Mouse (Mus musculus) erythroblast, adult 5-6 weeks (primary cell): ENCODE results near the gene Ccdc85b. TPM values are rescaled to one million over a fixed set of nuclear protein-coding genes. Genes with fewer than 3 reads are reported as not detected.
A peak's percentile ranks its signal among the peaks of the same experiment; 100 is the strongest.

Experiments
- ATAC-seq: replicated peaks from 2 replicates; pipeline ENCODE4 v1.8.0; 2016; ENCODE audit warnings: moderate number of reproducible peaks, mild to moderate bottlenecking, moderate TSS enrichment, inconsistent platforms; ENCODE audit not compliant: poor library complexity, low FRiP score, severe bottlenecking
- total RNA-seq, 2 experiments: library from RNA; stranded (forward) in 1 of 2; stranded (reverse) in 1 of 2; fragments of 150-400 nt in 1 of 2; fragments of 200-764, 138-1000 nt in 1 of 2; gene quantifications; 2 replicates each; pipeline versions ENCODE4 v1.2.3 to v1.2.4; 2015 to 2017; ENCODE audit warnings: low replicate concordance in 2 of 2

Gene Ccdc85b
- total RNA-seq, 2 experiments from 2014 or later: 0.17 to 0.38 TPM

DNA sequence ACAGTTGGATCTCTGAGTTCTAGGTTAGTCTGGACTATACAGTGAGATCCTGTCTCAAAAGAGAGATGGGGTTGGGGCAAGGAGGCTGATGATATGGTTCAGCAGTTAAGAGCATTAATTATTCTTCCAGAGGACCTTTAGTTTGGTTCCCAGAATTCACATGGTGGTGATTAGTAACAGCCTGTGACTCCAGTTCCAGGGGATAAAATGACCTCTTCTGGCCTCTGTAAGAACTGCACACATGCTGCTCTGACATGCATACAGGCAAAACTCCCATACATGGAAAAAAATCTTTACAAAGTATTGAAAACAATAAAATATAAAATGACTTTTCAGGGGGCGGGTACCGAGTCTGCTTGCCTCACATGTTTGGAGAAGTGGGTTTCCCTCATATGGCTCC lies 29.6 kb downstream of the Ccdc85b start:
- no peak for ATAC-seq

DNA sequence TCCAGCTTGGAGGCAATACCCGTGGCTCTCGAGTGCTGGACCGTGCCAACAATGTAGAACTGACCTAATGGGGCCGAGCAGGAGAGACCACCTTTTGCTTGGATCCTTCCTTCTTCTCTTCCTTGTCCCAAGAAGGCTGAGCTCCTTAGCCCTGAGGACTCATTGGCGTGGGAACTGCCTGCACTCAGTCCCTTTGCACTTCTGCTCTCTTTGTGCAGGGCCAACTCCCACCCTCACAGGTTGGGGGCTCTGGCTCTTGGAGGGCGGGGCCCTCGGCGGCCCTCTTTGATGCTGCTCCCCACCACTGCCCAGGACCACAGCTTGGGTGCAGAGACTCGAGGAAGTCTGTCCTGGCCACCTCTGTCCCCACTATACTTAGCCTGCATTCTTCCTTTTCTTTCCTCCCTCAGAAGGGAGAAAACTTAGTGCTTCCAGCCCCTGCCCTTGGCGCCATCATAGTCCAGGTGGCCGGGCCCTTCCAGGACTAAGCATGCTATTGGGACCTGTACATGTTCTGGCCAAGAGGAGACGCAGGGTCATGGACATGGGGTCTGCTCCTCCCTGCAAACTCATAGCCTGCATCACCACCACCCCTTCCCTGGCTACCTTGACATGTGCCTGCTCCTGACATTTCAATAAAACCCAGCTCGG lies 30.9 kb downstream of the Ccdc85b start:
- ATAC-seq: no peak

DNA sequence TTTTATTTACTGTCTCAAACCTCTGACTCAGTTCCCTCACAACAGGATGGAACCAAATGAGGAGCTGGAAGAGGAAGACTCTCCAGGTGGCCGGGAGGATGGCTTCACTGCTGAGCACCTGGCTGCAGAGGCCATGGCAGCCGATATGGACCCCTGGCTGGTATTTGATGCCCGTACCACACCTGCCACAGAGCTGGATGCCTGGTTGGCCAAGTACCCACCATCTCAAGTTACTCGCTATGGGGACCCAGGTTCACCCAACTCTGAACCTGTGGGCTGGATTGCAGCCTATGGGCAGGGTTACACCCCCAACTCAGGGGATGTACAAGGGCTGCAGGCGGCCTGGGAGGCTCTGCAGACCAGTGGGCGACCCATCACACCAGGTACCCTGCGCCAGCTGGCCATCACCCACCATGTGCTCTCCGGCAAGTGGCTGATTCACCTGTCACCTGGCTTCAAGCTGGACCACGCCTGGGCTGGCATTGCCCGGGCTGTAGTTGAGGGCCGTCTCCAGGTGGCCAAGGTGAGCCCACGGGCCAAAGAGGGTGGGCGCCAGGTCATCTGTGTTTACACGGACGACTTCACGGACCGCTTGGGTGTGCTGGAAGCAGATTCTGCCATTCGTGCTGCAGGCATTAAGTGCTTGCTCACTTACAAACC lies 31.7 kb downstream of the Ccdc85b start:
- ATAC-seq: no peak; the same call in 1 of the 2 replicates

DNA sequence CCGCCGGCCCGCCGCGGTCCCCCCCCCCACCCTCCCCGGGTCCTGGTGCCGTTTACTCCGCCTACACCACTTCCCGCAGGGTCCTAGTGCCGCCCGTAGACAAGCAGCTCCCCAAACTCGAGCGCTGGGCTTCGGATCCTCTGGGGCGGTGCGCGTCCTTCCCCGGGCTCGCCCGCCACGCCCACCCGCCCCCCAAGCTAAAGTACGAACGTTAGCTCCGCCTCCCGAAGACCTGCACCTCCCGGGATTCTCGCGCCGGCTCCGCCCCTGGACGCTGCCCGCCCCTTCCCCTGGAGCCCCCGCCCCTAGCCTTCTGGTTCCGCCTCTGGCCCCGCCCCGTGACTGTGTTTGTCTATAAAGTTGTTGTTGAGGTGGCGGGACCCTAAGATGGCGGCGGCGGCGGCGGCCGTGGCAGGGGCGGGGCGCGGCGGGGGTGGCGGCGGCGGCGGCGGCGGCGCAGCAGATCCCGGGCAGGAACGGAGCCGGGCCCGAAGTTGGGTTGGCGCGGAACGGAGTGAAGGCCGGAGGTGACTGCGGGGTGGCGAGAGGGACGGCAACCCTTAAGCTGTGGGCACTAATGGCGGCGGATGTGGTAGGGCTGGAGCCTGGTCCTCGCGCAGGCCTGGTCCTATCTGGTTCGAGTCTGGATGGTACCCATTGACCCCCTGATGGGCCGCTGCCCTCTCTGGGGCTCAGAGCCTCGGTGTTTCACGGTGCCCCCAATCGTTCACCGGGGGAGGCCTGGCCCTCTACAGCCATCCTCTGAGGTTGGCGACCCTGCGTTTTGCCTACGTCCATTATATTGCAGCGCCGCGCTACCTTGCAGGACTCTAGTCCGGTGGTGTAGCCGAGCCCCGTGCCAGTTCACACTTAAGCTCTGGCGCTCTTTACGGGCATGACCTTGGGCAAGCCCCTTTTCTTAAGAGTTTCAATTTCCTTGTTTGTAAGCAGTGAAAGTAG lies 32.6 kb downstream of the Ccdc85b start, which contains the start of the genes Drap1 and AI837181:
Gene Drap1, minus strand, starts transcription at position 198 of the 960 bp plus-strand sequence.
Gene AI837181, plus strand, starts transcription at position 363 of the 960 bp plus-strand sequence.
- ATAC-seq: peak; percentile 78

DNA sequence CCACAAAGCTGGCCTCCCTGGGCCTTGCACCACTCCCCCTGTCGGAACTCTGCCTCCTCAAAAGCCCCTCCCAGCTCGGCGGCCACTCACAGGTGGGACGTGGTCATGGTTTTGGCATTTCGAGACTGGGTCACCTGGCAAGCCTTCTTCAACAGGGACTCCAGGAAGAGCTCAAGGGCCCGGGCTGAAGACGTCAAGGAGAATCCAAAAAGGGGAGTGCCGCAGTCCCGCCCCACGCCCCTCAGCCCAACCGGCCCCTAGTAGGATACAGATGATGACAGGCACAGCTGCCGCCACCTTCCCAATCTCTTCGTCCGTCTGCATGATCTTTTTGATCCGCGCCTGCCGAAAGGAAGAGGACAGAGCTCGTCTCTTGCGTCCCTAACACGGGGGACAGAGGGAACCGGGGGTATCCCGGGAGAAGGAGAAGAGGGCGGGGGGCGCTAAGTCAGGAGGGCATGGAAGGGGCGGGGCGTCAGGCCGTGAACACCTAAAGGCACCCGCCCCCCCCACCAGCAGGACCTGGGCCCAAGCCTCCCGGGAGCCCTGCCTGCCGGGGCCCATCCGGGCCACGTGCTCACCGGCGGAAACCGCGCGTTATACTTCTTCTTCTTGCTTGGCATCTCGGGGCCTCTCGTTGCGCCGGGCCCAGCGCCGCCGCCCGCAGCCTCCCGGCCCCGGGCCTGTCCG lies 33.5 kb downstream of the Ccdc85b start:
- 0 out of 2 replicates have a peak, but pooled peaks have one; percentile 5 for ATAC-seq

DNA sequence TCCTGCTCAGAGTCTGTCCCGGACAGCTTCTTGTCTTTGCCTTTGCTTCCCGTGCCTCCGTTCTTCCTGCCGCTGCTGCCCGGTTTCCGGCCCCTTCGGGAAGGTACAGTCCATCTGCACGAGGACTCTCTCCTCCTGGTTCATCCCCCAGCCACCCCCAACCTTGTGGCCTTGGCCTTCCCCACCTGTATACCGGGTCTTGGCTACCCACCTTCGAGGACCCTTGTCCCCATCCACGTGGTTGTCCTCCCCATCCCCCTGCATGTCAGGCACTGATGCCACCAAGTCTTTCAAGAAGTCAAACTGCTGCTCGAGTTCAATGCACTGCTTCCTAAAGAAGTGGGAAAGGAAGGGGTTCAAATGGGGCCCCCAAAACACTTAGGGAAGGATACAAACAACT lies 34.1 kb downstream of the Ccdc85b start:
- no peak for ATAC-seq

DNA sequence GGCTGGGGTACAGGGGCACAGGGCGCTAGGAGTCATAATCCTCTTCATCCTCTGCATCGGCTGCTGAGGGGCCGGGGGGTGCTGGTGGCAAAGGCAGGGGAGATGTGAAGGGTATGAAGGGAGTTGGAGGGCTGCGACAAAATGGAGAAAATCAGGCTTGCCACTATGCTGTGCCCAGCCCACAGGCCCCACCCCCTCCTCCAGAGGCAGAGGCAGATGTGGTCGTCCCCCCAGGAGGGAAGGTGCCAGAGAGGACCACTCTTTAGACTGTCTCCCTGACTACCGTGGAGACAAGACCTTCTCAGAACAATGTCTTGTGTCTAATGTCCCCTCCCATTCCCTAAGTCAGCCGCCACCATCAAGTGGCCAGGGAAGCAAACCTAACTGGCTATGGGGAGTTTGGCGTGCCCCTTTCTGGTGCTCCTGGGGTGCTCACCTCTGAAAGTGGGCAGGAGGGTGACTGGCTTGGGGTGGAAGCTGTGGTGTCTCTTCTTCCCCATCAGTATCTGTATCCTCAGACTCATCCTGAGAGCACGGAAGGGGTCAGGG lies 34.7 kb downstream of the Ccdc85b start:
- ATAC-seq: no peak

DNA sequence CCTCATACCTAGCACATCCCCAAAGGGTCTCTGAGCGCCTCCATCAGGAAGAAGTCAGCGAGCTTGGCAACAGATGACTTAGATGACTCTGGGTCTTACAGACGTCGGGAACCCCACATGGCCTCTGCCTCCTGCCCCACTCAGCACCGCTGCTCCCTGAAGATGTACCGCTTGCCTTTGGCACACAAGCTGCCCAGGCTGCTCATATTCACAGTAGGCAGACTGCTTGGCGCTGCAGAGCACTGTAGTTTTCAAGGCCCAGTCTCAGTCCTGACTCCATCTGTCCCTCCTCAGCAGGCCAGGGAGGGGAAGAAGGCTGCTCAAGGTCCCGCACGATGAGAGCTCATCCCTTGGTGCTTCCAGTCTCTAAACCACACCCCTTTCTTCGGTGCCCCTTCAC lies 35.4 kb downstream of the Ccdc85b start:
- ATAC-seq: no peak

DNA sequence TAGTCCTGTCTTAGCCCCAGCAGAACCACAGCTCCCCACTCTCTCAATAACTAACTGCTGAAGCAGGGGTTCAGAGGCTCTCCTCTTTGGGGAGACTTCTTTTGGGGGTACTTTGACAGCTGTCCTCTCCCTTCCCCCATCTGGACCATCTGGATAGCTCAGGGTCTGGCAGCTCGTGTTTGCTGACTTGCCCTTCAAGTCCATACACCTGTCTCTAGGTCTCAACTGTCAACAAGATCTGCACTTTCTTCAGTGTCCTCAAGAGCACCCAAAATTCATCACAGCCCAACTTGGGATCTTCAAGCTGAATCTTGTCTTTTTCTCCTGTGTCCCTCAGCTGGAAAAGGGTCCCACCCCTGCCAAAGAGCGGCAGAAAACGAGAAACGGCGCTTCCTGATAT lies 35.9 kb downstream of the Ccdc85b start:
- no peak for ATAC-seq

DNA sequence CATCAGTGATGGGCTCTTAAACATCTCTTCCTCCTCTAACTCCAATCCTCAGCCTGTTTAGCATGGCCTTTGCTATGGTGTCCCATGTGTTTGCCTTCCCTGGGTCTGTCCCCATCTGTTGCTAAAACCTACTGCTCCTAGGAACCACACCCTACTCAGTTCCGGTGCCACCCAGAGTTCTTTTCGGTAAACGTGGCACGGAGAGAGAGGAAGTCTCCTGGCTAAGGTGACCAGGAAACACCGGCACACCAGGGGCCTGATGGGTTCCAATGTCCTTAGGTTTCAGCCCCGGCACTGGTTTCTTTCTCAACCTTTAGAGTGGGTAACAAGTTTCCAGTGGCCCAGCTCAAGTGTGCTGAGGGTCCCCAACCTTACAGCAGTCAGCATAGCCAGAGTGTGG lies 37.1 kb downstream of the Ccdc85b start:
- ATAC-seq: no peak

DNA sequence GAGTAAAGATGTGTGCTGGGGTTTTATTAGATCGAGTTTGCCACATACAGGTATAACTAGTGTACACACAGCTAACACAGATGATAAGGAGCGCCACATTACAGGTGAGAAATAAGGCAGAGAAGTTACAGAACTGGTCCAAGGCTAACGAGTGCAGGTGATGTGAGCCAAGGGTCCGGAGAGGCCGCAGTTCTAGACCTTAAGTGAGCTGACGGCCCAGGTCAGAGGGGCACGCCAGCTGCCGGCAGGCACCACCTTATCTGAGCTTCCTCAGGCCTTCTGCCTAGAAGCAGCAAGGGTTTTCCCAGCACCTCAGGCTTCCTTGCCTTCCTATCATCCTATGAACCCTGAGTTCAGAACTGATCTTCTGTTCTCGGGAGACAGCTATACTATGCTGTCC lies 38.1 kb downstream of the Ccdc85b start:
- ATAC-seq: no peak

DNA sequence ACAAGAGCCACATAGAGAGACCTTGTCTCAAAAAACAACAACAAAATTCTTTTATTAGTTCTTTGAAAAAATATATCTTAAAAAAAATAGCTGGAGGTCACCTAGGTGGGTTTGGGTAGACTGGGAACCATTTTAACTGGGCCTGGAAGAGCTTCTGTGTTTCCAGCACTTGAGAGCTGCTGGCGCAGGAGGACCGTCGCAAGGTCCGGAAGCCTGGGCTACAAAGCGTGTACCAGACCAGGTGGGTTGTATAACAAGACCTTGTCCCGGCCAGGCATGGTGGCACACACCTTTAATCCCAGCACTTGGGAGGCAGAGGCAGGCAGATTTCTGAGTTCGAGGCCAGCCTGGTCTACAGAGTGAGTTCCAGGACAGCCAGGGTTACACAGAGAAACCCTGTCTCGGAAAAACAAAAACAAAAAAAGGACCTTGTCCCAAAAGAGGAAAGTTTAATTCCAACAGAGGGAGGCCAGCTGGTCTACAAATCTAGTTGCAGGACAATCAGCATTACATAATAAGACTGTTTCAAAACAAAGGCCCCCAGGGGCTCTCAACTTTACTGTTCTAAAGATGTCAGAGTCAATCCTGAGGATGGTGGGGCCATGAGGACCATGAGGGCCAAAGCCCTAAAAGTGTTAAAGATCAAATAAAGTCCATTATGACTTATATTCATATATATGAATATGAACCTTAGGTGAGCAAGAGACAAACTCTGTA lies 38.8 kb downstream of the Ccdc85b start:
- ATAC-seq: no peak

DNA sequence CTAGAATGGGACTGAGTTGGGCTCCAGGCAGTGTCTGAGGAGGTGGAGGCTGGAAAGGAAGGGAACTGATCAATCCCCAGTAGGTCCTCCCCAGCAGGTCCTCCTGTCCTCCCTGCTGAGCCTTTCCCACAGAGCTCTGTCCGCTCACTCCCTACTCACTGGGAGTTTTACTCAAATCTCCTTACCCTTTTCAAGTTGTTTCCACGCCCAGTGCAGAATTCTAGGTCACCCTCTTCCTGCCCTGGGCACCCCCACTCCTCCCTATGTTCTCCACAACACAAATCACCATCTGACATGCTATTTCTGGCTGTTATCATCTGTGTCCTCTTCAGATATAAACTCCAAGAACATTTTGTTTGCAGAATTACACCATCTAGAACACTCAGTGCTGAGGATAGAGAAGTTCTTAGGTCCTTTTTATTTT lies 43.1 kb downstream of the Ccdc85b start:
- ATAC-seq: no peak

DNA sequence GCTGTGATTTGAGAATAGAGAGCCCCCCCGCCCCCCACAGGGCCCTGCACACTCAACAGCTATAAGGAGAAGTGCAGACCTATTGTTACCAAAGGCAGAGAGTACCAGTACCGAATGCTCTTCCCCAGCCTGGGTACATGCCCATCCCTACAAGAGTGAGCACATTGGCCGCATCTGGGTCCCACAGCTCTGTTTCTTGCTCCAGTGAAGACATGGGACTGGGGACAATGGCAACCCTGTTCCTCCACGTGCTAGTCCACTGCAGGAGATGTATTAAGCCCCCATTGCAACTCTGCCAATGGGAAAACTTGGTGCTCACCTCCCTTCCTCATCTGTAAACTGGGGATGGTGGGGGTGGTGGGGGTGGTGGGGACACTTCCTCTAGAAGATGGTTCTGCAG lies 43.9 kb downstream of the Ccdc85b start:
- no peak for ATAC-seq

DNA sequence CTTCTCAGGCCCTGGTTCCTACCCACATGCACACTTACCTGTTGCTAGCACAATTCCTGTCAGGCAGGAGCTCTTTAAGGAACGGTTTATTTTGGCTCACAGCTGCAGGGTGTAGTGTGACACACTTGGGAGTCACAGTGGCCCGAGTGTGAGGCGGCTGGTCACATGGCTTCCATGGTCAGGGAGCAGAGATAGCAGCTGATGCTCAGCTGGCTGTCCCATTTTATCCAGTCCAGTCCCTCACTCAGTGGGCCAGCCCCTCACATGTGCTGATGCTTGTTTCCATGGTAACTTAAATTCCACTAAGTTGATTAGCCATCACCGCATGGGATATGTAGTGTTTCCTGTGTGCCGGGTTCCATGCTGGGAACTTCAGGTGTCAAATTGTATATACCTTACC lies 45.7 kb downstream of the Ccdc85b start:
- ATAC-seq: no peak

DNA sequence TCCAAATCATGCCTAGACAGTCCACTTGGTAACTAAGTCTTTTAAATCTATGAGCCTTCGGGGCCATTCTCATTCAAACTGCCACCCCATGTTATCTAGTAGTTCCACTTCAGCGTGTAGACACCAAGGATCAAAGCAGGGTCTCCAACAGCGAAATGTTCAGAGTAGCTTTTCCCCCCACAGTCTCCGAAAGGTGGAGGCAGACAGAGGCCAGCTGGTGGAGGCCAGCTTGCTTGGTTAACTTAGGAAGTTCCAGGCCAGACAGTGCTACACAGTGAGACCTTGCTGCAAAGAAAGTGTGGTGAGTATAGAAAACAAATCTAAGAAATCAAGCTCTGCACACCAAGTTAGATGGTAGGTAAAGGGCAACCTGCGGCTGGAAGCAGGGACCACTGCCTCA lies 47.1 kb downstream of the Ccdc85b start:
- no peak for ATAC-seq

DNA sequence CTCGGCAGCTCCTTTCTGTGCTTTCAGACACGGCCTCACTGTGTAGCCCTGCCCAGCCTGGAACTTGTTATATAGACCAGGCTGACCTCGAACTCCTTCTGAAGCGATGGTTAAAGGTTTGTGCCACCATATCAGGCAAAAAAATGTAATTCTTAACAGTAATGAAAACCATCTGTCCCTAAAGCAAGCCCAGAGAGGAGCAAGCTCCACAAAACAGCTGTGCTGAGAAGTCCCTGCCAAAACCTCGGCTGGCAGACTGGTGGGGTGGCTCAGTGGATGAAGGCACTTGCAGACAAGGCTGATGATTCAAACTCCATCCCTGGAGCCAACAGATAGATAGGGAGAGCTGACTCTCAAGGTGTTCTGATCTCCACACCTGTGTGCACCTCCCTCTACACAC lies 48.6 kb downstream of the Ccdc85b start:
- ATAC-seq: no peak

DNA sequence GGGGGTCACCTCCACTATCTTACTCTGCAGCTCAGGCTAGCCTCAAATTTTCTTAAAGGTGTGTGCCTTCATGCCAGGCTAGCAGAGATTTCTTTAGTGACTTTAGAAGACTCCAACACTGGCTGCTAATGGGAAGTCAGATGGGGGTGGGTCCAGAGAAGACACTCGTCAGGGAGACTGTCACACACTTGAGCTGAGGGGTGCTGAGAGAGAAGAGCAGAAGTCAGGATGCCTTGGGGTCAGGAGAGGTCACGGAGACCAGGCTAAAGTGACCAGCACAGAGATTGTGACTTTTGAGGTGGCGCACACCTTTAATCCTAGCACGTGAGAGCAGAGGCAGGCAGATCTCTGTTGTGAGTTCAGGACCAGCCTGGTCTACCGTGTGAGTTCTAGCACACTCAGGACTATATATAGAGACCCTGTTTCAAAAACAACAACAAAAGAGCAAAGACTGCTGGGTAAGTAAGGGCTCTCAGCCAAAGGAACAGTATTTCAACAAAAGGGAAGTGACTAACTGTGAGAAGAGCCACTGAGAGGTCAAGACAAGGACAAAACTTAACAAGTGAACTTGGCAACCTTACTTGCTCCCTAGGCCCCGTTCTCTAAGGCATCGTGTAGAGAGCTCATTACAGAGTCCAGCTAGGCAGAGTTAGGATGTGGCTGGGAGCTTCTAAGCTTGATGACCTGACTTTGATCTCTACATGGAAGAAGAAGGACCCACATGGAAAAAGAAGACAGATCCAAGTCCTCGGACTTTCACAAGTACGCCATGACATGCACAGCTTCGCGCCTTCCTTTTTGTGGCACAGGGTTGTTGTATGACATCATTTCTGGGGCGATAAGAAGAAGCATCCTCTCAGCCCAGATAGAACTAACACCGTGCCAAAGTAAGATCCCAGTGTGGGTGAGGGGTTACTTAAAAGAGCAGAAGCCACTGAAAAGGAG lies 49.4 kb downstream of the Ccdc85b start:
- ATAC-seq: no peak
